Mouse (Mus musculus): Measurements from ENCODE around the gene Klhl11. TPM values are rescaled to one million over a fixed set of nuclear protein-coding genes. Genes with fewer than 3 reads are reported as not detected.
A peak's percentile ranks its signal among the peaks of the same experiment; 100 is the strongest.

Klhl11 gene
- polyA plus RNA-seq, 1 experiment from 2014 or later: 13.4 TPM

DNA sequence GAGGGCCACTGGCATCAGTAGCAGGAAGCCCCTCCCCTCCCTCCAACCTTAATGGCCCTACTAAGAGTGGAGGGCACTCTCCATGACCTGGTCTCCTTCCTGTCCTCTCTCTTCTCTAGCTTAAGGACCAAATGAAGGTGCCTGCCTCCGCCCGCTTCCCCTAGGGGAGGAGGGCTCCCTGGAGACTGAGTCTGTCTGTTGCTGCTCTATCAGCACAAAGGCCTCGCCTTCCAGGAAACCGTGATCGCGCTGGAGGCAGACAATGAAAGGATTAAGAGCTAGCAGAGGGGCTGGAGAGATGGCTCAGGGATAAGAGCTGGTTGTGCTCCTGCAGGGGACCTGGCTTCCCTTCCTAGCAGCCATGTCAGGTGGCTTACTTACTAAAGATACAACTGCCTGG lies 28.8 kb upstream of the Klhl11 start:
- no peaks in the 10 kb centered on the region for H3K27me3 ChIP-seq
- H3K4me1 ChIP-seq: no peaks in the 10 kb centered on the region
- WGBS: 36% methylated on average over 6 of the region's 6 CpGs
- ATAC-seq (ENCODE audit: insufficient number of reproducible peaks, insufficient read depth, low FRiP score, low TSS enrichment): no peak
- no peak overlapping the region for H3K27ac ChIP-seq
- peaks cover 94% of the 10 kb centered on the region for H3K36me3 ChIP-seq
- no peak overlapping the region for H3K4me3 ChIP-seq
- H3K9ac ChIP-seq: no peak overlapping the region
- H3K4me2 ChIP-seq (replicated peaks): no peak overlapping the region
- H3K9me3 ChIP-seq: no peaks in the 10 kb centered on the region

- WGBS: 87% methylated on average over 7 of the region's 7 CpGs
- Histone ChIP-seq H3K9me3 (no peaks in the 10 kb centered on the region), H3K9ac (no peak overlapping the region), H3K36me3 (peaks cover 94% of the 10 kb centered on the region), H3K4me3 (no peak overlapping the region), H3K27ac (no peak overlapping the region), H3K27me3 (no peaks in the 10 kb centered on the region), H3K4me2 (replicated peaks) (no peak overlapping the region), H3K4me1 (no peaks in the 10 kb centered on the region)
- no peak for ATAC-seq (ENCODE audit: insufficient number of reproducible peaks, insufficient read depth, low FRiP score, low TSS enrichment)
Measured at GRCm38 (mm10) chr11:100500651-100501050, 28.1 kb upstream of the Klhl11 start.

DNA sequence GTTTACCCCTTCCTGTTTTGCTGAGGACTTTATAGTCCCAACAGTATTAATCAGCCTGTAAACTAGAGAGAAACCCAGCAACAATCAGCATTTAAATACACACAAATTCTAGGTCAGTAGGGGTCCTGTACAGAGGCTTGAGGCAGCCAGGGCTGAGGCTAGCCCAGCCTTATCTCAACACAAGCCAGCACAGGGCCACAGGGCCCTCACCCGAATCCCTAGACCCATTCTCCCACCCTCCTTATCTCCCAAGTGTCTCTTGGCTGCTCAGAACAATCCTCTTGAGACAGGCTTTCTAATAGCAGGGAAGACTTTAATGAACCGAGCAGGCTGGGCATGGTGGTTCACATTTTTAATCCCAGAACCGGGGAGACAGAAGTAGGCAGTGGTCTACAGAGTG lies 27.7 kb upstream of the Klhl11 start:
- no peak overlapping the region for H3K27ac ChIP-seq
- no peak overlapping the region for H3K4me2 ChIP-seq (replicated peaks)
- no peak overlapping the region for H3K9ac ChIP-seq
- H3K4me1 ChIP-seq: no peaks in the 10 kb centered on the region
- no peaks in the 10 kb centered on the region for H3K9me3 ChIP-seq
- no peak overlapping the region for H3K4me3 ChIP-seq
- peaks cover 94% of the 10 kb centered on the region for H3K36me3 ChIP-seq
- H3K27me3 ChIP-seq: no peaks in the 10 kb centered on the region
- ATAC-seq (ENCODE audit: insufficient number of reproducible peaks, insufficient read depth, low FRiP score, low TSS enrichment): no peak
- WGBS: 84% methylated on average over 3 of the region's 3 CpGs

DNA sequence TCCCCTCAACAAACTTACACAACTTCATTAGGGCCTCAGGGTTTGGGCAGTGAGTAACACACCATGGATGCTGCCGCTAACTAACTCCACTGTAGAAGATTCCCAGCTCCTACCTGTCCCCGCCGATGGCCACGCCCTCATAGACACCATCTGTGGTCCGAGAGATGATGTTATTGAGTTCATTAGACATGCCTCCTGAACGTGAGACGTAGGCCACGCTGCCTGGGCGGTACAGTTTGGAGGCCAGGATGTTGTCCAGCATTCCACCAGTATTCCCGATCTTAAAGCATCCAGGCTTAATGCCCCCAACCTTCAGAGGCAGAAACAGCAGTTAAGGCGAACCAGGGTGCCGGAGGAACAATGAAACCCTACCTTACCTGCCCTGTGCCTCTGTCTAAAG lies 21.2 kb upstream of the Klhl11 start:
- H3K4me3 ChIP-seq: no peak overlapping the region
- H3K9ac ChIP-seq: no peak overlapping the region
- ATAC-seq (ENCODE audit: insufficient number of reproducible peaks, insufficient read depth, low FRiP score, low TSS enrichment): no peak
- WGBS: 89% methylated on average over 12 of the region's 12 CpGs
- no peaks in the 10 kb centered on the region for H3K4me1 ChIP-seq
- H3K4me2 ChIP-seq (replicated peaks): no peak overlapping the region
- no peak overlapping the region for H3K27ac ChIP-seq
- H3K27me3 ChIP-seq: no peaks in the 10 kb centered on the region
- no peaks in the 10 kb centered on the region for H3K9me3 ChIP-seq
- H3K36me3 ChIP-seq: peaks cover 94% of the 10 kb centered on the region

- 92% methylated on average over 6 of the region's 6 CpGs for WGBS
- Histone ChIP-seq H3K36me3 (peaks cover 92% of the 10 kb centered on the region), H3K4me3 (no peak overlapping the region), H3K27me3 (no peaks in the 10 kb centered on the region), H3K4me1 (no peaks in the 10 kb centered on the region), H3K4me2 (replicated peaks) (no peak overlapping the region), H3K9ac (no peak overlapping the region), H3K27ac (no peak overlapping the region), H3K9me3 (no peaks in the 10 kb centered on the region)
- ATAC-seq (ENCODE audit: insufficient number of reproducible peaks, insufficient read depth, low FRiP score, low TSS enrichment): no peak
Measured at GRCm38 (mm10) chr11:100490951-100491350, 18.4 kb upstream of the Klhl11 start.

GRCm38 (mm10) chr11:100485801-100486538 lies 13.4 kb upstream of the Klhl11 start:
- Histone ChIP-seq H3K9ac (no peak overlapping the region), H3K27me3 (no peaks in the 10 kb centered on the region), H3K27ac (no peak overlapping the region), H3K4me2 (replicated peaks) (no peak overlapping the region), H3K4me1 (no peaks in the 10 kb centered on the region), H3K36me3 (peaks cover 97% of the 10 kb centered on the region), H3K9me3 (no peaks in the 10 kb centered on the region), H3K4me3 (no peak overlapping the region)
- no peak for ATAC-seq (ENCODE audit: insufficient number of reproducible peaks, insufficient read depth, low FRiP score, low TSS enrichment)
- 88% methylated on average over 8 of the region's 8 CpGs for WGBS

DNA sequence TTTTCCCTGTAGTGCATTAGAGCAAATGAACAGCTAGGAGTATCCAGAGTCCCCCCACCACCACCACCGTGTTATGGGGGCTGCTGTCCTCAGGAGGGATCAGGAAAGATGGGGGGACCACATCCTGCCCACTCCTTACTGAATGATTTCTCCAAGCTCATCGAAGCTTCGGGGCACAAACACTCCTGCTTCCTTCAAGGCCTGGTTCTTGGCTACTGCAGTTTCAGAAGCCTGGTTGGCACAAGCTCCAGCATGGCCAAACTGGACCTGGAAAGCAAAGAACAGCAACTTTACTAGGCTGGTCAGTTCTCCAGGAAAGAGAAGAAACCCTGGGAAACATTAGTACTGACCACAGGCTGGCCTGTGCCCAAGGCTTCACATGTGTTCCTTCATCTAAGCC lies 11.9 kb upstream of the Klhl11 start:
- H3K9me3 ChIP-seq: no peaks in the 10 kb centered on the region
- H3K4me1 ChIP-seq: no peaks in the 10 kb centered on the region
- ATAC-seq (ENCODE audit: insufficient number of reproducible peaks, insufficient read depth, low FRiP score, low TSS enrichment): no peak
- H3K9ac ChIP-seq: no peak overlapping the region
- no peak overlapping the region for H3K4me2 ChIP-seq (replicated peaks)
- H3K27ac ChIP-seq: no peak overlapping the region
- H3K4me3 ChIP-seq: no peak overlapping the region
- 84% methylated on average over 3 of the region's 3 CpGs for WGBS
- H3K36me3 ChIP-seq: peaks cover 95% of the 10 kb centered on the region
- H3K27me3 ChIP-seq: no peaks in the 10 kb centered on the region

GRCm38 (mm10) chr11:100479152-100479551 lies 6.6 kb upstream of the Klhl11 start:
- Histone ChIP-seq H3K4me1 (no peaks in the 10 kb centered on the region), H3K9me3 (no peaks in the 10 kb centered on the region), H3K27ac (no peak overlapping the region), H3K36me3 (peaks cover 82% of the 10 kb centered on the region), H3K4me2 (replicated peaks) (no peak overlapping the region), H3K4me3 (no peak overlapping the region), H3K9ac (no peak overlapping the region), H3K27me3 (no peaks in the 10 kb centered on the region)
- WGBS: 79% methylated on average over 7 of the region's 7 CpGs
- ATAC-seq (ENCODE audit: insufficient number of reproducible peaks, insufficient read depth, low FRiP score, low TSS enrichment): no peak

DNA sequence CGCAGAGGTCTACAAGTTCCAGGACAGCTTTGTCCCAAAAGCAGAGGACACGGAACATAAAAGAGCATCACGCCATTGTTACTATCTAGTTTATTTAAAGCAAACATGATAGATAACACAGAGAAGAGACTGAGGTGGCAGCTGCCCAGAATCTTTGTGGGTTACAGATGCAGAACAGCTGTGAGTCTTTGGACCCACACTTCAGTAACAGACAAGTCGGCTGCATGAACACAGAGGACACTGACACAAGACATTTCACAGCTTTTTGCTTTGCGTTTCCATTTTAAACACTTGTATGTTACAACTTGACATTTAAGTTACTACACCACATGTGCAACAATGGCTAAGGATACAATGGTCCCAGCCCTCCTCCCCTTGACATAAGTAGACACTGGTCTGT lies 3.7 kb upstream of the Klhl11 start:
- H3K36me3 ChIP-seq: peaks cover 53% of the 10 kb centered on the region
- H3K27me3 ChIP-seq: no peaks in the 10 kb centered on the region
- no peak overlapping the region for H3K27ac ChIP-seq
- ATAC-seq (ENCODE audit: insufficient number of reproducible peaks, insufficient read depth, low FRiP score, low TSS enrichment): no peak
- no peak overlapping the region for H3K9ac ChIP-seq
- peaks cover 4% of the 10 kb centered on the region for H3K4me1 ChIP-seq
- no peak overlapping the region for H3K4me3 ChIP-seq
- WGBS: 90% methylated on average over 5 of the region's 5 CpGs
- H3K4me2 ChIP-seq (replicated peaks): no peak overlapping the region
- H3K9me3 ChIP-seq: no peaks in the 10 kb centered on the region

GRCm38 (mm10) chr11:100472935-100473295 lies 374 bp upstream of the Klhl11 start:
- no peak overlapping the region for H3K9ac ChIP-seq
- no peak for ATAC-seq (ENCODE audit: insufficient number of reproducible peaks, insufficient read depth, low FRiP score, low TSS enrichment)

GRCm38 (mm10) chr11:100471352-100472196 lies 967 bp downstream of the Klhl11 start:
- Histone ChIP-seq H3K36me3 (peaks cover 17% of the 10 kb centered on the region; the same call in 1 of the 2 replicates), H3K27ac (peak overlapping the region; percentile 77; the same call in 1 of the 2 replicates), H3K9ac (peak overlapping the region; percentile 93), H3K27me3 (no peaks in the 10 kb centered on the region), H3K4me2 (replicated peaks) (peak overlapping the region; percentile 94), H3K4me1 (peaks cover 16% of the 10 kb centered on the region), H3K9me3 (no peaks in the 10 kb centered on the region), H3K4me3 (peak overlapping the region; percentile 97)
- no peak for ATAC-seq (ENCODE audit: insufficient number of reproducible peaks, insufficient read depth, low FRiP score, low TSS enrichment)
- 4% methylated on average over 30 of the region's 30 CpGs for WGBS

More at GRCm38 (mm10) chr11:100472935-100473295, 374 bp upstream of the Klhl11 start:
- Histone ChIP-seq H3K9me3 (no peaks in the 10 kb centered on the region), H3K4me2 (replicated peaks) (no peak overlapping the region), H3K36me3 (peaks cover 20% of the 10 kb centered on the region), H3K27me3 (no peaks in the 10 kb centered on the region), H3K27ac (no peak overlapping the region), H3K4me3 (peak overlapping the region; percentile 97), H3K4me1 (peaks cover 16% of the 10 kb centered on the region)
- 36% methylated on average over 5 of the region's 5 CpGs for WGBS

- peaks cover 35% of the 10 kb centered on the region for H3K36me3 ChIP-seq
- no peak overlapping the region for H3K9ac ChIP-seq
- no peak overlapping the region for H3K4me2 ChIP-seq (replicated peaks)
- ATAC-seq (ENCODE audit: insufficient number of reproducible peaks, insufficient read depth, low FRiP score, low TSS enrichment): no peak
- H3K27me3 ChIP-seq: no peaks in the 10 kb centered on the region
- no peak overlapping the region for H3K4me3 ChIP-seq
- peaks cover 8% of the 10 kb centered on the region for H3K4me1 ChIP-seq
- H3K27ac ChIP-seq: no peak overlapping the region
- 71% methylated on average over 1 of the region's 1 CpGs for WGBS
- no peaks in the 10 kb centered on the region for H3K9me3 ChIP-seq
Measured at GRCm38 (mm10) chr11:100465833-100466232, 6.7 kb downstream of the Klhl11 start.

Measured in embryonic facial prominence, embryonic 12.5 days (tissue).